Mouse (Mus musculus) hindbrain, embryonic 16.5 days (tissue): ENCODE data around the gene Slc22a7. TPM values are rescaled to one million over a fixed set of nuclear protein-coding genes. Genes with fewer than 3 reads are reported as not detected.

Experiments used
- polyA plus RNA-seq: library from polyadenylated mRNA; unstranded; fragments of >200 nt; fragmentation: Nextera tagmentation; extraction: Ambion mirVana; gene quantifications from 2 replicates; pipeline ENCODE4 v1.2.1, GENCODE M21; 2015

Slc22a7 gene
- polyA plus RNA-seq, 1 experiment from 2014 or later, result not detected

Other genes with a start within 250 kb of the Slc22a7 start
- gene Polh, start 235.8 kb downstream of the Slc22a7 start, polyA plus RNA-seq, result 6.2 and 8.4 TPM in 2 replicates
- 29.0 and 35.7 TPM in 2 replicates for gene Xpo5, start 235.7 kb downstream of the Slc22a7 start, polyA plus RNA-seq
- 72.4 and 76.6 TPM in 2 replicates for gene Polr1c, start 190.4 kb downstream of the Slc22a7 start, polyA plus RNA-seq
- 101 and 105 TPM in 2 replicates for gene Yipf3, start 190.4 kb downstream of the Slc22a7 start, polyA plus RNA-seq
- gene Lrrc73, start 184.9 kb downstream of the Slc22a7 start, polyA plus RNA-seq, result 19.1 and 23.8 TPM in 2 replicates
- 26.7 and 32.1 TPM in 2 replicates for gene Tjap1, start 155.4 kb downstream of the Slc22a7 start, polyA plus RNA-seq
- 25.3 and 26.8 TPM in 2 replicates for gene Dlk2, start 141.0 kb downstream of the Slc22a7 start, polyA plus RNA-seq
- 9.2 and 9.3 TPM in 2 replicates for gene Abcc10, start 110.1 kb downstream of the Slc22a7 start, polyA plus RNA-seq
- gene Zfp318, start 54.7 kb downstream of the Slc22a7 start, polyA plus RNA-seq, result 10.2 and 11.8 TPM in 2 replicates
- 3.3 and 3.6 TPM in 2 replicates for gene Crip3, start 9.5 kb downstream of the Slc22a7 start, polyA plus RNA-seq
- 5.1 and 5.5 TPM in 2 replicates for gene Ttbk1, start 49.2 kb upstream of the Slc22a7 start, polyA plus RNA-seq
- 18.7 and 19.0 TPM in 2 replicates for gene Dnph1, start 58.3 kb upstream of the Slc22a7 start, polyA plus RNA-seq
- 19.7 and 25.1 TPM in 2 replicates for gene Cul9, start 107.9 kb upstream of the Slc22a7 start, polyA plus RNA-seq
- gene Srf, start 117.7 kb upstream of the Slc22a7 start, polyA plus RNA-seq, result 3.5 and 3.6 TPM in 2 replicates
- gene Ptk7, start 191.0 kb upstream of the Slc22a7 start, polyA plus RNA-seq, result 25.9 and 36.1 TPM in 2 replicates
- 32.3 and 34.1 TPM in 2 replicates for gene Klc4, start 207.6 kb upstream of the Slc22a7 start, polyA plus RNA-seq
- 64.5 and 73.7 TPM in 2 replicates for gene Mrpl2, start 207.8 kb upstream of the Slc22a7 start, polyA plus RNA-seq
- 39.9 and 45.4 TPM in 2 replicates for gene Cul7, start 211.9 kb upstream of the Slc22a7 start, polyA plus RNA-seq
- gene Rrp36, start 235.9 kb upstream of the Slc22a7 start, polyA plus RNA-seq, result 51.4 and 54.8 TPM in 2 replicates
- 317 and 353 TPM in 2 replicates for gene Mea1, start 240.3 kb upstream of the Slc22a7 start, polyA plus RNA-seq
- gene Klhdc3, start 242.5 kb upstream of the Slc22a7 start, polyA plus RNA-seq, result 176 and 179 TPM in 2 replicates